In genomic region chrX:19311809-19312559, GRCm38 (mm10) we compare ENCODE assay signal across 18 mouse cellular contexts.
DNase-seq lines count a peak whose midpoint lies in the region; ATAC-seq and TF ChIP-seq lines count a peak whose summit lies in the region.
"Had no signal": no experiment of that assay in that cellular context is flagged by ENCODE, and none has a peak within 500 bp of the region (broad histone marks: within the 10 kb centered on the region; RNA-seq: fewer than 3 reads in every experiment).

No protein-coding gene starts in this region.

- H3K9me3 ChIP-seq in kidney, postnatal 0 days (replicated peaks; ENCODE audit: low read length) = no peaks in the 10 kb centered on the region
- H3K9me3 ChIP-seq: embryonic facial prominence, embryonic 10.5 days; forebrain, embryonic 13.5 days; heart, embryonic 13.5 days; hindbrain, embryonic 15.5 days had no signal

- ATAC-seq in kidney, postnatal 0 days (replicated peaks; ENCODE audit: low FRiP score, low read depth) = no peak
- ATAC-seq: forebrain, embryonic 13.5 days; forebrain, postnatal 0 days; intestine, embryonic 16.5 days had no signal

- H3K4me3 ChIP-seq in kidney, postnatal 0 days (replicated peaks; ENCODE audit: low read depth, low read length) = no peak overlapping the region
- H3K4me3 ChIP-seq: embryonic facial prominence, embryonic 10.5 days; forebrain, embryonic 13.5 days; gastrocnemius, adult 2 months; heart, embryonic 13.5 days; hindbrain, embryonic 15.5 days had no signal

- no peaks in the 10 kb centered on the region for H3K36me3 ChIP-seq in kidney, postnatal 0 days (ENCODE audit: insufficient read depth, low read length)
- H3K36me3 ChIP-seq: embryonic facial prominence, embryonic 10.5 days; heart, embryonic 13.5 days; hindbrain, embryonic 15.5 days had no signal

- H3K27ac ChIP-seq in kidney, postnatal 0 days = no peak overlapping the region
- H3K27ac ChIP-seq: embryonic facial prominence, embryonic 10.5 days; forebrain, embryonic 13.5 days; gastrocnemius, adult 2 months; heart, embryonic 13.5 days; hindbrain, embryonic 15.5 days had no signal

- no peaks in the 10 kb centered on the region for H3K4me1 ChIP-seq in kidney, postnatal 0 days (replicated peaks; ENCODE audit: insufficient read depth, low read length)
- H3K4me1 ChIP-seq: embryonic facial prominence, embryonic 10.5 days; forebrain, embryonic 13.5 days; heart, embryonic 13.5 days; hindbrain, embryonic 15.5 days had no signal

- H3K27me3 ChIP-seq in kidney, postnatal 0 days (ENCODE audit: insufficient read depth, low read length) = no peaks in the 10 kb centered on the region
- H3K27me3 ChIP-seq: CH12.LX; forebrain, embryonic 13.5 days; heart, embryonic 13.5 days; hindbrain, embryonic 15.5 days had no signal

- WGBS in kidney, postnatal 0 days = 31% methylated on average over 1 of the region's 1 CpGs

- no peak overlapping the region for H3K9ac ChIP-seq in kidney, postnatal 0 days (ENCODE audit: low read depth, low read length)
- H3K9ac ChIP-seq: forebrain, embryonic 13.5 days; forebrain, postnatal 0 days; heart, embryonic 13.5 days; hindbrain, embryonic 15.5 days had no signal

- TF ChIP-seq CTCF in kidney, postnatal 0 days (IDR thresholded peaks at IDR 0.05; ENCODE audit: low read depth) = no peak

- no peak overlapping the region for H3K4me2 ChIP-seq in kidney, postnatal 0 days (ENCODE audit: low read length)
- H3K4me2 ChIP-seq: forebrain, embryonic 13.5 days; heart, embryonic 13.5 days; hindbrain, embryonic 15.5 days had no signal

- peak; percentile 22 to 31 for DNase-seq in cerebellum, adult 18-20 months
- DNase-seq in cerebellum, adult 11 months = no peak
- peak; percentile 16 for DNase-seq in kidney, postnatal 0 days (ENCODE audit: low spot score)
- DNase-seq in kidney, adult 9 months = no peak
- peak; percentile 13 to 15 for DNase-seq in cerebellum, postnatal 25 days
- DNase-seq in adrenal gland, adult 18-20 months (ENCODE audit: low spot score in 2 of 2) = no peak
- DNase-seq: adrenal gland, adult 8-10 months; adrenal gland, postnatal 36 days; forebrain, postnatal 0 days; gastrocnemius, adult 2 months; gastrocnemius, postnatal 25 days; heart, postnatal 36 days had no signal

Comparison
In these comparisons a context has a peak if more than half of its experiments do, and no peak if none do; other contexts are left out.
1. DNase-seq: peak in cerebellum, adult 18-20 months (2 of 2), kidney, postnatal 0 days (single experiment) and cerebellum, postnatal 25 days (2 of 2); none in cerebellum, adult 11 months (single experiment), kidney, adult 9 months (single experiment) and adrenal gland, adult 18-20 months (0 of 2).